Mouse (Mus musculus) small intestine, adult 2 months (tissue): ENCODE results near the gene Stk32b. TPM values are rescaled to one million over a fixed set of nuclear protein-coding genes. Genes with fewer than 3 reads are reported as not detected.

Experiments
- H3K27ac ChIP-seq: fragments of 200-500 bp; 2 replicates; pipeline ENCODE4 v1.5.1; 2012; ENCODE audit warnings: low read depth, low read length, control low read depth, inconsistent platforms; ENCODE audit not compliant: insufficient read depth
- H3K27me3 ChIP-seq: fragments of 200-500 bp; 2 replicates; pipeline ENCODE4 v1.6.1; 2012; ENCODE audit warnings: mild to moderate bottlenecking, moderate library complexity, low read length, inconsistent platforms; ENCODE audit not compliant: control insufficient read depth, insufficient read depth
- H3K36me3 ChIP-seq: fragments of 200-500 bp; 2 replicates; pipeline ENCODE4 v1.6.1; 2012; ENCODE audit warnings: mild to moderate bottlenecking, low read length, control low read depth, inconsistent platforms; ENCODE audit not compliant: control insufficient read depth, insufficient read depth
- H3K4me1 ChIP-seq: fragments of 200-500 bp; 2 replicates; pipeline ENCODE4 v1.6.1; 2012; ENCODE audit warnings: low read length, inconsistent platforms, mixed read lengths; ENCODE audit not compliant: control insufficient read depth, insufficient read depth, insufficient read length
- H3K4me3 ChIP-seq: fragments of 200-500 bp; 2 replicates; pipeline ENCODE4 v1.5.1; 2012; ENCODE audit warnings: low read depth, mild to moderate bottlenecking, control low read depth, inconsistent platforms, low read length, moderate library complexity
- CTCF ChIP-seq: fragments of 200-500 bp; IDR thresholded peaks from 2 replicates; pipeline ENCODE4 v1.5.1; 2012; ENCODE audit warnings: low read depth, mild to moderate bottlenecking, control low read depth, inconsistent platforms, low read length, moderate library complexity, mixed read lengths; ENCODE audit not compliant: insufficient replicate concordance, insufficient read length; ENCODE audit errors: extremely low read depth
- POLR2A ChIP-seq: fragments of 200-500 bp; IDR thresholded peaks from 2 replicates; pipeline ENCODE4 v1.6.1; 2012; ENCODE audit warnings: low read depth, mild to moderate bottlenecking, control low read depth, inconsistent platforms, low read length, moderate library complexity
- WGBS: fragments of 180-500 bp; shearing (Covaris S2); methylation state at CpG from one replicate; pipeline ENCODE4 v1.1.7; 2018; 5-methylcytosine and 5-hydroxymethylcytosine counted together
- polyA plus RNA-seq: library from polyadenylated mRNA; depleted of rRNA; stranded (reverse); fragments of >200 nt; gene quantifications from 2 replicates; pipeline ENCODE4 v1.2.3, GENCODE M21; 2012; rRNA removed

Gene Stk32b
- polyA plus RNA-seq, 1 experiment: not detected

DNA sequence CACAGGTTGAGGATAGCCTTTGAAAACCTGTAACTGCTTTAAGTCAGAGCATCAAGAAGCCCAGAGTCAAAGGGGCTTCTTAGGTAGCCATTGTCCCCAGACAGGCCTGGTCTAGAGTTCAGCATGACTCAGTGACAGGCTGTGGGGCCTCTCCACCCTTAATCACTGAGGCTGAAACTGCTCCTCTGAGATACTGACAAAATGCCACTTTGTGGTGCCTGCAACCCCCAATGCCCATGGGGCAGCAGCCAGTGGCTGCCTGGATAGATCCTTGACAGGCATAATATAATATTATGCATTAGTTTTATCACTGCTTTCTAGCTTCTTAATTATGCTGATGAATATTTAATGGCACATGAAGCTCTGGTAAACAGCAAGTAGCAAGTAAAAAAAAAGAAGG lies 289.8 kb downstream of the Stk32b start:
- Histone ChIP-seq H3K27ac (no peak overlapping the region), H3K4me3 (no peak overlapping the region), H3K36me3 (no peaks in the 10 kb centered on the region), H3K27me3 (no peaks in the 10 kb centered on the region), H3K4me1 (no peaks in the 10 kb centered on the region)
- TF ChIP-seq CTCF: no peak
- TF ChIP-seq POLR2A: no peak

GRCm38 (mm10) chr5:37419028-37419427 lies 297.9 kb downstream of the Stk32b start:
- no peaks in the 10 kb centered on the region for H3K27me3 ChIP-seq
- no peak overlapping the region for H3K4me3 ChIP-seq
- TF ChIP-seq POLR2A: no peak
- no peak for TF ChIP-seq CTCF
- H3K36me3 ChIP-seq: no peaks in the 10 kb centered on the region
- 89% methylated on average over 6 of the region's 6 CpGs for WGBS
- no peaks in the 10 kb centered on the region for H3K4me1 ChIP-seq
- no peak overlapping the region for H3K27ac ChIP-seq

Other genes starting within 250 kb of the Stk32b start
- 4.6 and 5.1 TPM in 2 replicates for gene Cytl1, start 18.3 kb upstream of the Stk32b start, polyA plus RNA-seq
- 0.88 and 1.2 TPM in 2 replicates for gene Msx1, start 107.4 kb upstream of the Stk32b start, polyA plus RNA-seq